Mouse (Mus musculus): ENCODE measurements around the gene Ddx46. TPM values are rescaled to one million over a fixed set of nuclear protein-coding genes. Genes with fewer than 3 reads are reported as not detected.
"Not testable (repeated sequence)": the region's sequence is repeated elsewhere in the genome, so short reads cannot be mapped to it uniquely, and the experiment has no call there.

Ddx46 gene
- polyA plus RNA-seq, 1 experiment from 2014 or later, result 32.4 TPM

DNA sequence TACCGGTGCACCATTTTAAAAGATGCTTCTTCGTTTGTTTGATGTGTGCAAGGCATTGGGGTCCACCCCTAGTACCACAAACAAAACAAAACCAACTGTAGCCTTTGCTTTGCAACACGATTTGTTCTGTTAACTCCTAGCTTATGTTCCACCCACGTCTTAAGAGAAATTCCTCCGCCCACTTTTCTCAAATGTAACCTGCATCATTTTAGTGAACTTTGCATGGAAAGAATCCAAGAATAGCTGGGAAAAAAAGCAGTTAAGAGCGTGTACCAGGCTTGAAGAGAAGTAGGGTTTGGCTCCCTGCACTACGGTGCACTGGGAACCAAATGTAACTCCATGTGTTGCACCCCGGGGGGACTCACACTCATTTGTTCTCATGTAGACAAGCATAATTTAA, 59.3 kb downstream of the Ddx46 start:
- no peak overlapping the region for H3K27ac ChIP-seq (ENCODE audit: low read depth, low read length)
- H3K9me3 ChIP-seq (replicated peaks; ENCODE audit: control insufficient read depth, low read length), result no peaks in the 10 kb centered on the region
- H3K4me2 ChIP-seq, result peak overlapping the region; percentile 74
- H3K4me1 ChIP-seq (ENCODE audit: control insufficient read depth, insufficient read depth, low read length), result peaks cover 12% of the 10 kb centered on the region
- H3K36me3 ChIP-seq (ENCODE audit: control insufficient read depth, insufficient read depth, low read length), result peaks cover 2% of the 10 kb centered on the region
- peak overlapping the region; percentile 100 for H3K9ac ChIP-seq (ENCODE audit: low read depth, low read length)
- peak overlapping the region; percentile 99 for H3K4me3 ChIP-seq (ENCODE audit: low read depth, low read length)
- no peaks in the 10 kb centered on the region for H3K27me3 ChIP-seq (ENCODE audit: control insufficient read depth, insufficient read depth, low read length)
- ATAC-seq (replicated peaks; ENCODE audit: insufficient number of reproducible peaks, low FRiP score, low TSS enrichment), result no peak
- WGBS (ENCODE audit: insufficient replicate concordance), result 19% methylated on average over 8 of the region's 8 CpGs

DNA sequence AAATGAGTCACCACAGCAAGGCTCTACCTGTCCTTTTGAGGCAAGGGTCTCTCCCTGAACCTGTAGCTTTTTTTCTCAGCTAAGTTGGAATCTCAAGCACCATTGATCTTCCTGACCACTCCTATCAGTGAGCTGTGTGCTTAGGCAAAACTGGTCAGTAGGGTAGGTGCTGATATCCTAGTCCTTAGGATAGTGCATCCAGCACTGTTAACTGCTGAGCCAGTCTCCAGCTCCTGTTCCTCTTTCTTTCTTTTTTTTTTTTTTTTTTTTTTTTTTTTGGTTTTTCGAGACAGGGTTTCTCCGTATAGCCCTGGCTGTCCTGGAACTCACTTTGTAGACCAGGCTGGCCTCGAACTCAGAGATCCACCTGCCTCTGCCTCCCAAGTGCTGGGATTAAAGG, 61.2 kb downstream of the Ddx46 start:
- not testable (repeated sequence) for H3K27ac ChIP-seq (ENCODE audit: low read depth, low read length); H3K9me3 ChIP-seq (replicated peaks; ENCODE audit: control insufficient read depth, low read length); H3K27me3 ChIP-seq (ENCODE audit: control insufficient read depth, insufficient read depth, low read length); ATAC-seq (replicated peaks; ENCODE audit: insufficient number of reproducible peaks, low FRiP score, low TSS enrichment); H3K9ac ChIP-seq (ENCODE audit: low read depth, low read length); H3K4me2 ChIP-seq; H3K4me3 ChIP-seq (ENCODE audit: low read depth, low read length)
- WGBS (ENCODE audit: insufficient replicate concordance), result no CpG with 5 or more reads among the region's 3 CpGs
- Histone ChIP-seq H3K36me3 (ENCODE audit: control insufficient read depth, insufficient read depth, low read length) (peaks cover 13% of the 10 kb centered on the region), H3K4me1 (ENCODE audit: control insufficient read depth, insufficient read depth, low read length) (peaks cover 12% of the 10 kb centered on the region)

DNA sequence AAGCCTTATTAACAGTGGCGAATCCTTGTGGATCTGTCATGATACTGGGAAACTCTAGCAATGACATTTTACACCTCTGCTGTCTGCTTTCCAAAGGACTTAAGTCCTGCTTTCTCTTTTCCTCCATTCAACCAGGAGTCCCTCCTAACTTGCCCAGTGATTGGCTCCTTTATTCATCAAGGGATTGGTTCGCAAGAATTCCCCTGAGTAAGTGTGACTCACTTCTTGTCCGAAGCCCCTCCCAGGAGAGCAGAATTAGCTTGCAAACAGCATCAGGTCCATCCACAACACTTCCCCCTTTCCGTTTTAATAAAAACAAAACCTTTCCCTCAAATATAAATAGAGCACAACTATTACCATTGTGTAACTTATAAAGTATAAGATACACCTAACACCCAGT, 69.5 kb downstream of the Ddx46 start:
- H3K36me3 ChIP-seq (ENCODE audit: control insufficient read depth, insufficient read depth, low read length), result peaks cover 19% of the 10 kb centered on the region
- WGBS (ENCODE audit: insufficient replicate concordance), result 85% methylated on average over 4 of the region's 4 CpGs

DNA sequence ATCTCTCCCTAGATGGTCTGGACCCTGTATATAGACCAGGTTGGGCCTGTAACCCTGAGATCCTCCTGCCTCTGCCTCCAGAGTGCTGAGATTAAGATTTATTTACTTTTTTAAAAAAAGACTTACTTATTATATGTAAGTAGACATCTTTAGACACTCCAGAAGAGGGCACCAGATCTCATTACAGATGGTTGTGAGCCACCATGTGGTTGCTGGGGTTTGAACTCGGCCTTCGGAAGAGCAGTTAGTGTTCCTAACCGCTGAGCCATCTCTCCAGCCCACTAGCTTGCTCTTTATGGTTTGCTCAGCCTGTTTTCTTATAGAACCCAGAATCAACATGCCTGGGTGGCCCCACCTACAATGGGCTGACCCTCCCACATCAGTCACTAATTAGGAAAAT, 78.0 kb downstream of the Ddx46 start:
- Histone ChIP-seq H3K27me3 (ENCODE audit: control insufficient read depth, insufficient read depth, low read length) (no peaks in the 10 kb centered on the region), H3K9me3 (replicated peaks; ENCODE audit: control insufficient read depth, low read length) (no peaks in the 10 kb centered on the region), H3K27ac (ENCODE audit: low read depth, low read length) (no peak overlapping the region), H3K36me3 (ENCODE audit: control insufficient read depth, insufficient read depth, low read length) (no peaks in the 10 kb centered on the region), H3K4me3 (ENCODE audit: low read depth, low read length) (no peak overlapping the region), H3K4me2 (no peak overlapping the region), H3K9ac (ENCODE audit: low read depth, low read length) (no peak overlapping the region), H3K4me1 (ENCODE audit: control insufficient read depth, insufficient read depth, low read length) (no peaks in the 10 kb centered on the region)
- 84% methylated on average over 3 of the region's 3 CpGs for WGBS (ENCODE audit: insufficient replicate concordance)
- no peak for ATAC-seq (replicated peaks; ENCODE audit: insufficient number of reproducible peaks, low FRiP score, low TSS enrichment)

More for the DNA sequence above, 69.5 kb downstream of the Ddx46 start:
- no peaks in the 10 kb centered on the region for H3K27me3 ChIP-seq (ENCODE audit: control insufficient read depth, insufficient read depth, low read length)
- peaks cover 3% of the 10 kb centered on the region; the same call in 1 of the 2 replicates for H3K9me3 ChIP-seq (replicated peaks; ENCODE audit: control insufficient read depth, low read length)
- H3K4me3 ChIP-seq (ENCODE audit: low read depth, low read length), result no peak overlapping the region
- no peak overlapping the region for H3K27ac ChIP-seq (ENCODE audit: low read depth, low read length)
- no peak overlapping the region for H3K9ac ChIP-seq (ENCODE audit: low read depth, low read length)
- no peaks in the 10 kb centered on the region for H3K4me1 ChIP-seq (ENCODE audit: control insufficient read depth, insufficient read depth, low read length)
- no peak overlapping the region for H3K4me2 ChIP-seq
- ATAC-seq (replicated peaks; ENCODE audit: insufficient number of reproducible peaks, low FRiP score, low TSS enrichment), result no peak

DNA sequence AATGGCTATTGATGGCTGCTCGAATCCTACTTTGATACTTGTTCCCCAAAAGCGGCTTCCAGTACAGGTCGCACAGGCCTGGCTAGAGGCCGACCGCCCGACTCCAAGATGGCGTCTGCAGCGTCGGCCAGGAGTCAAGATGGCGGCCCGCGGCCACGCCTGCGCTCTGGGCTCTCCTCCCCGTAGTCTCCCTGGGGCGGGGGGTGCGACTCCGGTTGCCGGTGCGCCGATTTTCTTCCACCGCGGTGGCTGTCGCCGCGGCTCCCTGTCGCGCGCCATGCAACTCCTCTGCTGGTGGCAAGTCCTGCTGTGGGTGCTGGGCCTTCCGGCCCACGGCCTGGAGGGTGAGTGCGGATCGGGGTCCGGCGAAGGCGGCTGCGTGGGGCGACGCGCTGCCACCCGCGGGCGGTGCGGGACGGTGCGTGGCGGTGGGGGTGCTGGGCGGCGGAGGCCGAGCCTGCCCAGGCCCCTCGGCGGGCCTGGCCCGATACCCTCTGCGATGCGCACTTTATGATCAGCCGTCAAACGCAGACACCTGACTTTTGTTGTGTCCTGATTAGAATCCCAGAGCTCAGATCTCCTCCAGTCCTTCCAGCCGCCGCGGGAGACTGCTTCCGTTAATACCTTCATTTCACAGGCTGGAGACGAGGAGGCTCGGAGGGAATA, 79.8 kb downstream of the Ddx46 start, which contains the start of gene Txndc15:
TSS of gene Txndc15 (plus strand) at position 150 of the 666 bp plus-strand sequence.
- peaks cover 7% of the 10 kb centered on the region; the same call in 1 of the 2 replicates for H3K36me3 ChIP-seq (ENCODE audit: control insufficient read depth, insufficient read depth, low read length)
- H3K4me3 ChIP-seq (ENCODE audit: low read depth, low read length), result peak within 1 kb of the TSS; percentile 94
- peak within 1 kb of the TSS; percentile 98 for H3K9ac ChIP-seq (ENCODE audit: low read depth, low read length)
- H3K4me1 ChIP-seq (ENCODE audit: control insufficient read depth, insufficient read depth, low read length), result no peaks in the 10 kb centered on the region
- no peaks in the 10 kb centered on the region for H3K9me3 ChIP-seq (replicated peaks; ENCODE audit: control insufficient read depth, low read length)
- peak; percentile 84 for ATAC-seq (replicated peaks; ENCODE audit: insufficient number of reproducible peaks, low FRiP score, low TSS enrichment)
- peak within 1 kb of the TSS; percentile 67 for H3K4me2 ChIP-seq
- under 1% methylated on average over 63 of the region's 63 CpGs for WGBS (ENCODE audit: insufficient replicate concordance)
- H3K27me3 ChIP-seq (ENCODE audit: control insufficient read depth, insufficient read depth, low read length), result no peaks in the 10 kb centered on the region
- H3K27ac ChIP-seq (ENCODE audit: low read depth, low read length), result peak within 1 kb of the TSS; percentile 87

DNA sequence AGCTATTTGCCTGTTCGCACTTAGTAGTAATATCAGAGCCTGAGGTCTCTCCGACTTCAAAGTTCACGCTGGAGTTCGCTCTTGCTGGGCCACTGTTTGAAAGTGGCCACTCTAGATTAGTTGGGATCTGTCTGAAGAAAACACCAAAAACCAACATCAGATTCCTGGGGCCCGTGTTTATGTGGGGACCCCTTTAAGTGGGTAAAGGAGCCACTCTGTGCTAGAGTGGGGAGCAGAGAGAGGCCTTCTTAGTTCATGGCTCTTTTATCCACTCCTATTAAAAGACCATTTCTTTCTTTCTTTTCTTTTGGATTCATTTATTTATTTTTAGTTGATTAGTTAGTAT, 80.3 kb downstream of the Ddx46 start:
- 7% methylated on average over 5 of the region's 5 CpGs for WGBS (ENCODE audit: insufficient replicate concordance)
- peak overlapping the region; percentile 98 for H3K9ac ChIP-seq (ENCODE audit: low read depth, low read length)
- no peak for ATAC-seq (replicated peaks; ENCODE audit: insufficient number of reproducible peaks, low FRiP score, low TSS enrichment)
- H3K4me1 ChIP-seq (ENCODE audit: control insufficient read depth, insufficient read depth, low read length), result no peaks in the 10 kb centered on the region
- H3K27me3 ChIP-seq (ENCODE audit: control insufficient read depth, insufficient read depth, low read length), result no peaks in the 10 kb centered on the region
- peak overlapping the region; percentile 87 for H3K27ac ChIP-seq (ENCODE audit: low read depth, low read length)
- peak overlapping the region; percentile 67 for H3K4me2 ChIP-seq
- H3K9me3 ChIP-seq (replicated peaks; ENCODE audit: control insufficient read depth, low read length), result no peaks in the 10 kb centered on the region
- H3K4me3 ChIP-seq (ENCODE audit: low read depth, low read length), result peak overlapping the region; percentile 94
- H3K36me3 ChIP-seq (ENCODE audit: control insufficient read depth, insufficient read depth, low read length), result peaks cover 7% of the 10 kb centered on the region; the same call in 1 of the 2 replicates

DNA sequence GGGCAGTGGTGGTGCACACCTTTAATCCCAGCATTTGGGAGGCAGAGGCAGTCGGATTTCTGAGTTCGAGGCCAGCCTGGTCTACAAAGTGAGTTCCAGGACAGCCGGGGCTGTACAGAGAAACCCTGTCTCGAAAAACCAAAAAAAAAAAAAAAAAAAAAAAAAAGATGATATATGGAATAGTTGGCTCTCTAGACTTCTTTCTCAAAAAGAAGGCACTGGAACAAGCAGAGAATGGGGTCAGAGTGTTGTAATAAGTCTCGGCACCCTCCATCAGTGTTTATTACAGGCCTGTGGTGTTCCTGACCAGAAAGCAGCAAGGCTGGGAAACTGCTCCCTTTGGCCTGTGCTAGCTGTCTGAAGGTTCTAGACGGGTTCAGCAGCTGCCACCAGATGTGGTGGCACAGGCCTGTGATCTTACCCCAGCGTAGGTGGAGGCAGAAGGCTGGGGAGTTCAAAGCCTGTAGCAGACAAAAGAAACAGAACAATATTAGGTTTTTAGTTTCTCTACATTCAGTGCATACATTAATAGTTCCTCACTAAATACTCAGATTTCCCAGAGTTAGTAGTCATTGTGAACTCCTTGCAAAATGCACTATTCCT, 81.2 kb downstream of the Ddx46 start:
- H3K27me3 ChIP-seq (ENCODE audit: control insufficient read depth, insufficient read depth, low read length), result no peaks in the 10 kb centered on the region
- H3K4me3 ChIP-seq (ENCODE audit: low read depth, low read length), result no peak overlapping the region
- ATAC-seq (replicated peaks; ENCODE audit: insufficient number of reproducible peaks, low FRiP score, low TSS enrichment), result no peak
- no peak overlapping the region for H3K27ac ChIP-seq (ENCODE audit: low read depth, low read length)
- H3K9me3 ChIP-seq (replicated peaks; ENCODE audit: control insufficient read depth, low read length), result no peaks in the 10 kb centered on the region
- H3K36me3 ChIP-seq (ENCODE audit: control insufficient read depth, insufficient read depth, low read length), result peaks cover 10% of the 10 kb centered on the region; the same call in 1 of the 2 replicates
- H3K4me1 ChIP-seq (ENCODE audit: control insufficient read depth, insufficient read depth, low read length), result no peaks in the 10 kb centered on the region
- 78% methylated on average over 6 of the region's 7 CpGs for WGBS (ENCODE audit: insufficient replicate concordance)
- H3K4me2 ChIP-seq, result no peak overlapping the region
- no peak overlapping the region for H3K9ac ChIP-seq (ENCODE audit: low read depth, low read length)

DNA sequence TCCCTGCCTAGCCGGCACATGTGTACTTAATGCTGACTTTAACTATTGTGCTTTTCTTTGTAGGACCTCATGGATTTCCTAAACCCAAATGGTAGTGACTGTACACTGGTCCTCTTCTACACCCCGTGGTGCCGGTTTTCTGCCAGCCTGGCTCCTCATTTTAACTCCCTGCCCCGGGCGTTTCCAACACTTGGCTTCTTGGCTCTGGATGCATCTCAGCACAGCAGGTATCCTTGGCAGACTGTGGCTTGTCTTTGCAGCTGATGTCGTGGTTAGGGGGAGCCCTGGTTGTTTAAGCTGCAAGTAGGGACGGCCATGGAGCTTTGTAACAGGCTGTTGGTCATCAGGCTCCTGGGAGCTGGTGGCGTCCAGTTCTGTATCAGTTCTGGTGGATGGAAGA, 86.7 kb downstream of the Ddx46 start:
- H3K9ac ChIP-seq (ENCODE audit: low read depth, low read length), result no peak overlapping the region
- no peaks in the 10 kb centered on the region for H3K4me1 ChIP-seq (ENCODE audit: control insufficient read depth, insufficient read depth, low read length)
- peaks cover 18% of the 10 kb centered on the region; the same call in 1 of the 2 replicates for H3K36me3 ChIP-seq (ENCODE audit: control insufficient read depth, insufficient read depth, low read length)
- no peak overlapping the region for H3K4me2 ChIP-seq
- H3K9me3 ChIP-seq (replicated peaks; ENCODE audit: control insufficient read depth, low read length), result no peaks in the 10 kb centered on the region
- no peak overlapping the region for H3K4me3 ChIP-seq (ENCODE audit: low read depth, low read length)
- H3K27ac ChIP-seq (ENCODE audit: low read depth, low read length), result no peak overlapping the region
- H3K27me3 ChIP-seq (ENCODE audit: control insufficient read depth, insufficient read depth, low read length), result no peaks in the 10 kb centered on the region
- 73% methylated on average over 8 of the region's 8 CpGs for WGBS (ENCODE audit: insufficient replicate concordance)
- ATAC-seq (replicated peaks; ENCODE audit: insufficient number of reproducible peaks, low FRiP score, low TSS enrichment), result no peak

DNA sequence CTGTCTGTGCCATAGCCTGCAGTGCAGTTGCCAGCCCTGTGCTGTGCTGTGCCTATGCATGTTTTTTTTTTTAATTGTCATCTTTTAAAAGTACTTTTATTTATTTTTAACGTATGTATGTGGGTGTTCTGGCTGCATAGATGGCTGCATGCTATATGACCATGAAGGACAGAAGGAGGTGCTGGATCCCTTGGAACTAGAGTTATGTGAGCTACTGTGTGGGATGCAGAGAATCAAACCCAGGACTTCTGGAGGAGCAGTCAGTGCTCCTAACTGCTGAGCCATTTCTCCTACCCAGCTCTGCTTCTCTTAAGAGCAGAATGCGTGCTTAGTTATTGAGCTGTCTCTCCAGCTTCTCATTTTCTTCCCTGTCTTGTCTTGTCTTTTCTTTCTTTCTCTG, 87.2 kb downstream of the Ddx46 start:
- no peaks in the 10 kb centered on the region for H3K4me1 ChIP-seq (ENCODE audit: control insufficient read depth, insufficient read depth, low read length)
- H3K36me3 ChIP-seq (ENCODE audit: control insufficient read depth, insufficient read depth, low read length), result peaks cover 18% of the 10 kb centered on the region; the same call in 1 of the 2 replicates
- no peaks in the 10 kb centered on the region for H3K27me3 ChIP-seq (ENCODE audit: control insufficient read depth, insufficient read depth, low read length)
- no peak overlapping the region for H3K4me3 ChIP-seq (ENCODE audit: low read depth, low read length)
- WGBS (ENCODE audit: insufficient replicate concordance), result 92% methylated on average over 2 of the region's 2 CpGs
- H3K9me3 ChIP-seq (replicated peaks; ENCODE audit: control insufficient read depth, low read length), result no peaks in the 10 kb centered on the region
- no peak overlapping the region for H3K4me2 ChIP-seq
- no peak overlapping the region for H3K27ac ChIP-seq (ENCODE audit: low read depth, low read length)
- no peak for ATAC-seq (replicated peaks; ENCODE audit: insufficient number of reproducible peaks, low FRiP score, low TSS enrichment)
- no peak overlapping the region for H3K9ac ChIP-seq (ENCODE audit: low read depth, low read length)

Measured in heart, embryonic 11.5 days (tissue).